Mouse (Mus musculus): ENCODE results near the gene Cd52. TPM values are rescaled to one million over a fixed set of nuclear protein-coding genes. Genes with fewer than 3 reads are reported as not detected.
"Not testable (repeated sequence)": the region's sequence is repeated elsewhere in the genome, so short reads cannot be mapped to it uniquely, and the experiment has no call there.

Gene Cd52
- 97.7 and 132 TPM in 2 replicates for polyA plus RNA-seq (2012; rRNA removed)

DNA sequence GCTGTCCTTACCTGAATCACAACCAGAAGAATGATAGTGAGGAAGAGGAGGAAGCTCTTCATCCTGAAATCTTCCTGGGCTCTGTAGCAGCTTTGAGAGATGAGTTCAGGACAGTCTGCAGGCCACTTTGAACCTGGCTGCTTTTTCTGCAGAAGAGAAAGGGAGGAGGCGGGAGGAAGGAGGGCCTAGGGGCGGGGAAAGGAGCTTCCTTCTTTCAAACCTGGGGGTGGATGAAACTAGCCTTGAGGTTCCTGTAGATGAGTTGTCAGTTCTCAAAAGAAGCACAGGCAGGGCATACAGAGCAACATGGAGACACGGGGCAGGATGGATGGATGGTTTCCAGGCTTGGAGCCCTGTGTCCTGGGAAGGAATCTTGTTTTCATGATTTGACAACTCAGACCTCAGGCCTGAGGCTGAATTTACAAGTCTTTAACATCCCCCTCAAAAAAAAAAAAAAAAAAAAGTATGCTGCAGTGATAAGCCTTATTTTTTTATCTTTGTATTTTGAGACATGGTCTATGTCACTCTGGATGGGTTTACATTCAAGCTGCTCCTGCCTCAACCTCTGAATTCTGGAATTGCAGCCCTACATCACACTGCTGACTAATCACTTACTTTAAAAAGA, at the start of gene Cd52:
Cd52 (minus strand) TSS at position 160 of the 625 bp plus-strand sequence.
- DNase-seq (ENCODE audit: low read depth, low spot score): no peak

DNA sequence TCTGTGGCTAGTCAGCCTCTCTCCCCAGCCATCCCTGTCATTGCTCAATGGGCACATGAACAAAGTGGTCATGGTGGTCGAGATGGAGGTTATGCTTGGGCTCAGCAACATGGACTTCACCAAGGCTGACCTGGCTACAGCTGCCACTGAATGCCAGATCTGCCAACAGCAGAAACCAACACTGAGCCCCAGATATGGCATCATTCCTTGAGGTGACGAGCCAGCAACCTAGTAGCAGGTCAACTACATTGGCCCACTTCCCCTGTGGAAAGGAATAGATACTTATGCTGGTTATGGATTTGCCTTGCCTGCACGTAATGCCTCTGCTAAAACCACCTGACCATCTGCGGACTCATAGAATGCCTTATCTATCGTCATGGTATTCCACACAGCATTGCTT, 49.4 kb upstream of the Cd52 start:
- DNase-seq (ENCODE audit: low read depth, low spot score): not testable (repeated sequence)
- 98% methylated on average over 5 of the region's 5 CpGs for WGBS

More for the DNA sequence above, at the start of gene Cd52:
- 65% methylated on average over 3 of the region's 3 CpGs for WGBS

DNA sequence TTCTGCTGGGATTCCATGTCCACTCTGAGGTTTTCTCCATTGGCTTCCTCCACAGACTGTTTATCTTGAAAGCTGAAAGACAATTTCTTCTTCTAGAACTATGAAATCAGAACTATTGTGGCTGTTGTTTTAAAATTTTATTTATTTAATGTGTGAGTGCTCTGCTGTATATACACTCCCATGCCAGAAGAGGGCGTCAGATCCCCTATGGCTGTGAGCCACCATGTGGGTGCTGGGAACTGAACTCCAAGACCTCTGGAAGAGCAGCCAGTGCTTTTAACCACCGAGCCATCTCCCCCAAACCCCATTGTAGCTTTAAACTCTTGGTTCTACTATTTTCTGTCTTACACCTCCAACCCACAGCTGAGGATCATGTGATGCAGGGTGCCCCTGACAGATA, 44.0 kb upstream of the Cd52 start:
- no peak for DNase-seq (ENCODE audit: low read depth, low spot score)
- 91% methylated on average over 2 of the region's 2 CpGs for WGBS

DNA sequence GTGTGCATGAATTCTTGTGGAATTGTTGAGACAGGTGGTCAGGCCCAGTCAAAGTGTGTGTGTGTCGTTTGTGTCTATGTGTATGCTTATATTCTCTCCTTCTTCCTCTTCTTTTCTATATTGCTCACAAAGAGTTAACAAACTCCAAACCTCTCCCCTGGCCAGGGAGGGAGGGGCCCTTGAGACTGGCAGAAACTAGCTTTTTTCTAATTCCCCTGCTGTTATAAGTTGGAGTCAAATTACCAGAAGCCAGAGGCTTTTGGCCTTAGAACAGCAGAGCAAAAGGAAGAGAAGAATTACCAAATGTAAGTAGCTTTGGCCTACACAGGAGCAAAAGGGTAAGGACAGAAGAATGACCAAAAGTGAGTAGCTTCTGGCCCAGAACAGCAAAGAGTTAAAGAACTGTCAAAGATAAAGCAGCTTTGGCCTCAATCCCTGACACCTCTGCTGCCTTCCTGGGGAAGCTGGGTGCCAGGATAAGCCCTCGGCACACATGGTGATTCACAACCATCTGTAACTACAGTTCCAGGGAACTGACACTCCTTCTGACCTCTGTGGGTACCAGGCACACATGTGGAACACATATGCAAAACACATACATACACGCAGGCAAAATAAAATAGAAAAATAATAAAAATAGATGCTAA, 41.5 kb upstream of the Cd52 start:
- no peak for DNase-seq (ENCODE audit: low read depth, low spot score)
- WGBS: 65% methylated on average over 3 of the region's 3 CpGs

DNA sequence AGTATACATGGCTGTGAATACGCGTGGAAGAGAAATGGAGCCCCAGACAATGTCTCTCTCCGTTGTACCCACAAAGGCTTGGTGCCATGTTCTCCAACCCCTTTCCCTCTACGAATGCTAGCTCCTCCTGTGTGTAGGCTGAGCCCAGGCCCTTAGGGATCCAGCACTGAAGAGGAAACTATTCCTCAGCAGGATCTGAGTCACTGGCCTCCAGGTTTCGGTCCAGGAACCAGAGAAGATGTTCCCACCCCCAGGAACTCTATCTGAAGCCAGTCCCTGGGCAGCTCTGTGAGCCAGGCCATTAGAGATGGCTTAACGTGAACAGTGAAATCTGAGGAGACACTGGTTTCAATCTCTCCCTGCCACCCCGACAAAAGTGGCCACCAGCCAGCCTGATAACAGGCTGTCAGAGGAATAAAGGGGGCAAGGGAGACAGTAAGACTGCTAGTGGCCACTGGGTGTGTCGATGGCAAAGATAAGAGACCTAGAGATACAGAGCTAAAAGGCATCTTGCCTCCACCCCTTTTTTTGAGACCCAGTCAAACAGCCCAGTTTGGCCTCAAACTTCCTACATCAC, 37.7 kb upstream of the Cd52 start:
- DNase-seq (ENCODE audit: low read depth, low spot score): no peak
- 69% methylated on average over 8 of the region's 8 CpGs for WGBS

DNA sequence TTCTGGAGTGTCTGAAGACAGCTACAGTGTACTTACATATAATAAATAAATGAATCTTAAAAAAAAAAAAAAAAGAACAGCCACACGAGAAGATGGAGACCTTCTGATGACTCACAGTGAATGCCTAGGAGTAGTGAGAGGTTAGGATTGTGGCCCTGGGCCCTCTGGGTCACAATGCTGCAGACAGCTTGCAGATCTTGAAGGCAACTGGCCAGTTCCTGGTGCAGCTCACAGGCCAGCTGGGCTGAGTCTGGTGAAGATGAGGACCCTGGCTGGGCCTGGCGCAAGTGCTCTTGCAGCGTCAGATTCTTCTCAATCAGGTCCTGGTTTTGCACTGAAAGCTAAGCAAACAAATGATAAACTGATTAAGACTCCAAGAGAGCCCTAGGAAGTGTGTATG, 37.2 kb upstream of the Cd52 start:
- WGBS: 58% methylated on average over 3 of the region's 3 CpGs
- no peak for DNase-seq (ENCODE audit: low read depth, low spot score)

DNA sequence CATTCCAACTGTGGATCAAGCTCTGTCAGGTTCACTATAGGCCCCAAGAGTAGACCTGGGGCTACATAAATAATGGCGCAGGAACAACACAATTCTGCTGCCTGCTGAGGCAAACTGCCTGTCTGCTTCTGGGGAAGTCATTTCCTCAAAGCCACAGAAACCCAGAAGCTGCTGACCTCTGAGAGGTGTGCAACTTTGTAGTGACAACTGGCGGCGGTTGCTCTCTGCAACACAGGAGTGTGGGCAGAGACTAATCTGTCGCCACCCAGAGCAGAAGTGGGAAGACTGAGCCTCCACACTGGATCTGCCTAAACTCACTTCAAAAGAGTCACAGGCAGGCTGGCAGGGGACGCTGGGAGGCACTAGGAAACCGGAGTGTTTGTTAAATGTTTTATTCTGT, 34.6 kb upstream of the Cd52 start:
- WGBS: 14% methylated on average over 6 of the region's 6 CpGs
- DNase-seq (ENCODE audit: low read depth, low spot score): no peak

DNA sequence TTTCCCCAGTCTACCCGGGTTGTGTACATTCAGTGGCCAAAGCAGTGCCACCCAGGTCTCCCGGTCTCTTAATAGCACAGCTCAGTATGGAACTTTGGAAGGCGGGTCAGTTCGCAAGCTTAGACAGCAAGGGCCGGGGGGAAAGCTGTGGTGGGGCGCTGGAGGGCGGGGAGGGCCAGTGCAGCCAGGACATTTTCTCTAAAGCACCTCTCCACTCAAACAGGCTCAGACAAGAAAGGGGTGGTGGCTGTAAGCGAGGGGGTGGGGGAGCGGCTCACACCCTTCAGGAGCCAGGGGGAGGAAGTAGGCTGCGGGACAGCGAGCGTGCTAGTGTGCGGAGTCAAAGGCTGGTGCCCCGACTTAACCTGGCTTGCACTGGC, 34.1 kb upstream of the Cd52 start:
- WGBS: 1% methylated on average over 14 of the region's 14 CpGs

DNA sequence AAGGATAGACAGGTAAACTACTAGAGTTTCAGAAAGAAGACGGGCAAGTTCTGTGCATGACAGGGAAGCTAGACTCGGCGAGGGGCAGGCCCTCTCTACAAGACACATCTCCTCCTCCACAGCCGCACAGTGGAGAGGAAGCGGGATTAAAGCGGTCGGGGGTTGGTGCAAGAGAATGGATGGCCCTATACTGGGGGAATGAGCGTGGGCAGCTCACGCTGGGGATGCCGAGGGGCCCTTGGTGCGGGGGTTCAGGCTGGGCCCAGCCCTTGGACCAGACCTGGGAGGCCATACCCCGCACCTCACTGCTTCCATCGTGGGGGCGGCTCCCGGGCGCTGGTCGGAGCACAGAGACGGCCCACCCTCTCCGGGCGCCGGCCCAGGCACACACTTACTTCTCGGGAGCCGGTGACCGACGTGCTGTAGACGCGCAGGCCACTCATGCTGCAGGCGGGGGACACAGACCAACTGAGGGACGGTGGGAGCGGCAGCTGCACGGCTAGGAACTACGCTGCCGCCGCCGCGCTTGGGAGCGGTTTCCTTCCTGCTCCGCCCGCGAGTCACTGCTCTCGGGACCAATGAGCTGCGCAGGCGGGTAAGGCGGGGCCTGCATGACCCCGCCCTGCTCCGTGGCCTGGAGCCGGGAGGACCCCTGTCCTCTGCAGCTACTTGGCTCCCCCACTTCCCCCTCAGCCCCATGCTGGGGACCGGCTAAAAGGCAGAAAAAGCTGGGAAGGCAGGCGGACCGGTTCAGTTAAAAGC, 33.5 kb upstream of the Cd52 start, which contains the start of gene Sh3bgrl3:
Sh3bgrl3 (minus strand) TSS at position 569 of the 762 bp plus-strand sequence.
- WGBS: under 1% methylated on average over 50 of the region's 50 CpGs
- peak; percentile 78 for DNase-seq (ENCODE audit: low read depth, low spot score)

More for the DNA sequence above, 34.1 kb upstream of the Cd52 start:
- no peak for DNase-seq (ENCODE audit: low read depth, low spot score)

DNA sequence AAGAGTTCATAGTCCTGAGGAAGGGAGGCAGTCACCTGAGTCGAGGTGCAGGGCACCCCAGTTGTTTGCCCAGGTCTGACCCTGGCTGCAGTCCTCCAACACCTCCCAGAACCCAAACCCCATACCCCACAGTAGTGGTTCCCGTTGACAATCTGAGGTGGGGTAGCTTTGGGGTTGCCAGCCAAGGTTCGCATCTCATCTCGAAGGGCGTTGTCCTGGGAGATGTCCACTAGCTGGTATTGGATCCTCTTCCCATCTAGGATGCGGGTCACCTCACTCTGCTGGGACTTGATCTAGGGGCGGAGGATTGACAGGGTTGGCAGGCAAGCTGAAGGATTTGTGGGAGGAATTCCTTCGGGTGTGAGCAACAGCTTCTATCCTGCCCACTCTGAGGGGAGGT, 32.9 kb upstream of the Cd52 start:
- DNase-seq (ENCODE audit: low read depth, low spot score): no peak
- WGBS: 35% methylated on average over 8 of the region's 8 CpGs

DNA sequence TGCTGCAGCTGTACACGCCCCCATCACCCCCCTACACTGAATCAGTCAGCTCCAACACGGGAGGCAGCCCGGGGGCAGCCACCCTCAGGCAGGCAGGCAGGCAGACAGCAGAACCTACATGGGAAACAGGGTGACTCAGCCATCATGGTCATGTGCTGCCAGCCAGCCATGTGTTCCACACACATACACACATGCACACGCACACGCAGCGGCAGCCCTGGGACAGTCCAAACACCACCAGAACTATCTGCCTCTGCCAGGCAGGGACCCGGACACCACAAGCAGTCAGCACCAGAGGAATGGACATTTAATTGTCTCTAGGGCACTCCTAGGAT, 32.2 kb upstream of the Cd52 start:
- WGBS: 82% methylated on average over 7 of the region's 7 CpGs
- no peak for DNase-seq (ENCODE audit: low read depth, low spot score)

DNA sequence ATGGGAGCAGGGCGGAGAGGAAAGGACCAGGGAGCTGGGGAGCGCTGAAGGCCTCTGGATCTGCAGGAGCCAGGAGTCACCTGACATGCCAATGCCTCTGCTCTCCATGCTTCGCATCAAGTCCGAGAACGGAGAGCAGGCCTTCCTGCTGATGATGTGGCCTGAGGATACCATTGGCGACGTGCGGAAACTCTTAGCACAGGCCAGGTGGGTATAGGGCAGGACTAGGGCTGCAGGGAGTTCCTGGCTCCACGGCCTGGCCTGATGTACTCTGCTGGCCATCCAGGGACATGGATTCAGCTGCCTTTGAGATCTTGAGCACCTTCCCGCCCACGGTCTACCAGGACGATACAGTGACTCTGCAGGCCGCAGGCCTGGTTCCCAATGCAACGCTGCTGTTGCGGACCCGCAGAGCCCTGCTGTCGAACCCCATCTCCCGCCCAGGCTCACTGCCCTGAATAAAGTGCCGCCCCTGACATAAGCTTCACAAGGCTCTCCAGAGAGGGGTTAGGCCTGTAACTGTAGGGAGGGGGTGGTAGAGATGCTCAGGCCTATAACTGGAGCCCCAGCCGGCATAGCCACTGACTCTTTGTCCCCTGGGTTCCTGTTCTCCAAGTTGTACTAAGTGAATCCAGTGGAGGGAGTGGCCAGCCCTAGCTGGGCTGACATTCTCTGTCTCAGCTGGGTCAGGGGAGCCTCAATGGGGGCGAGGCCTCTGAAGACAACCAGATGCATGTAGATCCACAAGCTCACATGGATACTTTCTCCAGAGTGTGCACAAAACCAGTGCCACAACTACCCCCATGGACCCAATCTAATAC, 31.6 kb upstream of the Cd52 start:
- WGBS: 90% methylated on average over 21 of the region's 21 CpGs
- no peak for DNase-seq (ENCODE audit: low read depth, low spot score)

DNA sequence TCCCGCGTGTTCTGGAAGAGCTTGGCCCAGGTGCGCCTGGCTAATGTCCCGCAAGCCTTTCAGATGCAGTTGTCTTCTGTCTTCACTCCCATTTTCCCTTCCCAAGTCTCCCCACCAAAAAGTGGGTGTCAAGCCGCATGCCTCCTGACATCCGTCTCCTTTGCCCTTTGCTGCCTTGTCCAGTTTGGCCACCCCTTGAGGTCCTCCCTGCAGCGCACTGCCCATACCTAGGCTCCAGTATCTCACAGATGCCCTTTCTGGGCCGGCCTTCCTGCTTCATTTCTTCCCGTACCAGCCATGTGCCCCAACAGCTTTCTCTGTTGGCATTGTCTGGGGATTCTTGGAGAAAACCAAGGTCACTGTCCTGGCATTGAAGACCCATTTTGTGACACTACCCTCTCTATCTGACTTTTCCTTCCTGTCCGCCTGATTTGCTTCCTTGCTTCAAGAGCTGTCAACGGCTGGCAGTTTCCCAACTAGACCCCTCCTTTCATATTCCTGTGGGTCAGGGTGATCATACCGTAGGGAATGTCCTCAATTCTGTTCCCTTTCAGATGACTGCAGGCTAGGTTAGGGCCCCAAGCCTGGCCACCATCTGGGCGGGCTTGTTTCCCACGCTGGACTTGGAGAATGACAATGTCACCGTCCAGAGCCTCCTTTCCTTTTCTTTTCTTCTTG, 30.6 kb upstream of the Cd52 start:
- 91% methylated on average over 15 of the region's 15 CpGs for WGBS
- no peak for DNase-seq (ENCODE audit: low read depth, low spot score)

DNA sequence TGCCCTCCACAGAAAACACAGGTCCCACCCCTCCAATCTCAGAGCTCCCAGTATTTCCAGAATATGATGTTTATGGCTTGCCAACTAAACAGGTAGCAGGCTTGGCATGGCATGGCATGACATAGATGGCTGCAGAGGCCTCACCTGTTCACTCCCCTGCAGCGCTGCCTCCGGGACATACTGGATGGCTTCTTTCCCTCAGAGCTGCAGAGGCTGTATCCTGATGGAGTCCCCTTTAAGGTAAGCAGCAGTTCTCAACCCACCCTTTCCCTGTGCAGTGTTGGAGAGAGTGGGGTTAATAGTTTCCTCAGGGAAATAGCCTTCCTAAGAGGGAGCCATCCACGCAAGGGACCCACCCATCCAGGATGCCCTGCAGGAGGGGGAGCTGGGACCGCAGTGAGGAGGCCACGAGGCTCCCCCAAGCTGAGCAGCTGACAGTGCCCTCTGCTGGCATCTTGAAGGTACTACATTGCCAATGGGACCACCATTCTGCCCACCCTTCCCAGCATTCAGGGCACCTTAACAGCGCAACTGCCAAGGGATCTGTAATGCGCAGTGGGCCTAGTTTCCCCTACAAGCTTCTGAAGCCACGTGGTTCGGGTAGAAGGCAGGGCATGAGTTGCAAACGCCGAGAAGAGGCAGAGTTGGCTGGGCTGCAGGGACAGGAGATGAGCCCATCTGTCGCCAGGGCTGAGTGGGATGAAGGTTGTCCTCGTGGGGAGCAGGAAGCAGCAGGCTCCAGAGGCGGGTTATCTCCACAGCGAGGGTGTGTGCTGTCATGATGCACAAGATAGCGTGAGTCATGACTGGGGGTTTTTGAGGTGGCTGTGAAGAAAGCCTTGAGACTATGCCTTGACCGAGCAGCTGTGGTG, 29.0 kb upstream of the Cd52 start:
- WGBS: 21% methylated on average over 17 of the region's 17 CpGs
- no peak for DNase-seq (ENCODE audit: low read depth, low spot score)

DNA sequence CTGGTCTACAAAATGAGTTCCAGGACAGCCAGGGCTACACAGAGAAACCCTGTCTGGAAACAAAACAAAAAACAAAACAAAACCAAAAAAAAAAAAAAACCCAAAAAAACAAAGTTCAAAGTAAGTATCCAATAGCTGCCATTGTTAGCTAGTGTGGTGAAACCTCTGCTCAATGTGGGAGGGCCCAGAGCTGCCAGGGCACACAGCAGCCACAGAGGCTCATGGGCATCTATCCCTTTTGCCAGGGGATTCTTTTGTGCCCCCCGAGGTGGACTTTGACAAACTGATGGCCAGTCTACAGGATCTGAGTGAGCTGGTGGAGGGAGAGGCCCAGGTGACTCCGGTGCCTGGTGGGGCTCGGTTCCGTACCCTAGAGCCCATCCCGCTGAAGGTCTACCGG, 28.3 kb upstream of the Cd52 start:
- WGBS: 98% methylated on average over 6 of the region's 6 CpGs
- no peak for DNase-seq (ENCODE audit: low read depth, low spot score)

DNA sequence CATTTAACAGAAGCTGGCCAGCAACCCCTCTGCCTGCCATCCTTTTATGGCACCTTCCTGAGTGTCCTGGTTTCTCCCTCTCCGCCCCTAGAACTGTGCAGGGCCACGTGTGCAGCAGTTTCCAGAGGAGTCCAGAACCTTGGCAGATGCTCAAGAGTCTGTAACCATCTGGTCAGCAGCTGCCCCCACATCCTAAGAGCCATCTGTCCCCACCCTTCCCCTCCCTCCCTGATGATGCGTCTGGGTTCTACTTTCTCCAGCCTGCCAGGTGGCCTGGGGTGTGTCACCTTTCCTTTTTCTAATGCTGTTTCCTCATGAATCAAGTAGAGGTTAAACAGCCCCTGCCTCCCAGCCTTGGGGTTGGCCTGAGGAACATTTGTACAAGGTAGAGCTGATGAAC, 27.4 kb upstream of the Cd52 start:
- no peak for DNase-seq (ENCODE audit: low read depth, low spot score)
- 6% methylated on average over 3 of the region's 3 CpGs for WGBS

DNA sequence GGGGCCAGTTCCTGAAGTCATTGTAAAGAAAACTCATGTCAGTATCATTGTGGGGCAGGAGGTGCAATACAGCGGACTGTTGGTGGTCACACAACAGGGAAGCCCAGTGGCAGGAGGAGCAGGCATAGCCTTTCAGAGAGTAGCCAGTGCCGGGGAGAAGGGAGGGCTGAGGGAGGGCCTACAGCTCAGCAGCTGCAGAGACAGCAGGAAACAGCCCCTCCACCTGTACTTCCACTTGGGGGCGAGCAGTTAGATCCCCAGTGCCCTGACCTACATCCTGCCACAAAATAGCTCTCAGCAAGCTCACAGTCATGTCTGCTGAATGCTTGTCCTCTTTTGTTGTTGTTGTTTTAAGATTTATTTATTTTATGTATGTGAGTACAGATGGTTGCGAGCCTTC, 26.7 kb upstream of the Cd52 start:
- DNase-seq (ENCODE audit: low read depth, low spot score): no peak
- 70% methylated on average over 4 of the region's 4 CpGs for WGBS

DNA sequence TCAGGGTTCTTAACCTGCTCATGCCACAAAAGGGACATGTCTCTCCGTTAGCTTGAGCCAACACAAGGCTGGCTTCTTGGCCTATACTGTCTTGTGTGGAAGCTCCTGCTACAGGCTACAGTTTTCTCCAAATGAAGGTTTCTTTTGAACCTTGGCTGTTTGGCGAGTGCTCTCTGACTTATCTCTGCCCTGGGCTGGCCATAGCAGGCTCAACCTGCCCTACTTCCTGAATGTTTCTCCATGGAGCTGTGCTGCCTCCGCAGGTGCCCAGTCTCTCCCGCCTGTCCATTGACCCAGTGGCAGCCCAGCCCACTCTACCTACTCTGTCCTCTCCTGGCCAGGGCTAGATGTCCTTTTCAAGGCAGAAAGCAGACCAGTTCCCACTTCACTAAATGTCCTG, 26.0 kb upstream of the Cd52 start:
- 43% methylated on average over 4 of the region's 4 CpGs for WGBS

More for the DNA sequence above, 26.0 kb upstream of the Cd52 start:
- DNase-seq (ENCODE audit: low read depth, low spot score): no peak

All from large intestine, adult 2 months (tissue).